Comparison of ENCODE assay signal across 8 mouse cellular contexts in the genomic region with DNA sequence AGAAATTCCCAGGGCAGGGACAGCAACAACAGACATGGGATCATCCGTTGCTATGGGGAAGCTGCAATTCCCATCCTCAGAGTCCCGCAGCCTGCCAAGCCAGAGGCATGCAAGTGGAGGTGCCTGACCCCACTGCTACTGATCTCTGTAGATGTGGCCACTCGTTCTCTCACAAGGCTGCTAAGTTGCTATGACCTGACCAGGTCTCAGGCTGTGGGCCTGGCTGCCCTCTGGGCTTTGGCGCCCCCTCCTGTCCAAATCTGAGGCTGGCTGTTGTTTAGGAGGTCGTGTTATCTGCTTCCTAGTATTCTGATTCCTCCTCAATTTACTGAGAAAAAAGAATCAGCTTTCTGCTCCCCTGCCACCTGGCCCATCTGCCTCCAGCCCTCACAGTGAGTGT. TPM values are rescaled to one million over a fixed set of nuclear protein-coding genes. Genes with fewer than 3 reads are reported as not detected.
DNase-seq lines count a peak whose midpoint lies in the region; TF ChIP-seq lines count a peak whose summit lies in the region.

No protein-coding gene starts in this region.

- H3K4me1 ChIP-seq in spleen, adult 2 months (ENCODE audit: control insufficient read depth, insufficient read depth, insufficient read length): no peaks in the 10 kb centered on the region

- peak; percentile 82; the same call in 1 of the 2 replicates for TF ChIP-seq CTCF in spleen, adult 2 months (IDR thresholded peaks at IDR 0.05; ENCODE audit: extremely low read depth, insufficient read depth, insufficient read length, insufficient replicate concordance)

- 54% methylated on average over 5 of the region's 5 CpGs for WGBS in spleen, adult 2 months

- no peak overlapping the region for H3K27ac ChIP-seq in spleen, adult 2 months (ENCODE audit: insufficient read depth, low read length)

- TF ChIP-seq POLR2A in spleen, adult 2 months (IDR thresholded peaks at IDR 0.05; ENCODE audit: low read depth, low read length): no peak

- DNase-seq in layer of hippocampus, adult 11-12 months (ENCODE audit: low spot score): peak; percentile 52
- no peak for DNase-seq in layer of hippocampus, adult 9-10 months (ENCODE audit: low spot score)
- DNase-seq in adipocyte (ENCODE audit: low spot score): peak; percentile 68
- DNase-seq in embryo, embryonic 10 days (ENCODE audit: low spot score): peak; percentile 56
- peak; percentile 53 to 79 for DNase-seq in heart, adult 18-20 months
- DNase-seq in kidney, adult 9 months: peak; percentile 36
- DNase-seq in lung, postnatal 36 days: peak; percentile 65
- peak in 1 of 2 experiments; percentile 47 for DNase-seq in spleen, adult 2 months (ENCODE audit: low read depth in 1 of 2, low spot score in 2 of 2)

- no peak overlapping the region for H3K4me3 ChIP-seq in spleen, adult 2 months (ENCODE audit: extremely low read depth, insufficient read depth, insufficient read length)

- no peaks in the 10 kb centered on the region for H3K27me3 ChIP-seq in spleen, adult 2 months (ENCODE audit: control insufficient read depth, insufficient read depth, low read length)

- H3K36me3 ChIP-seq in spleen, adult 2 months (ENCODE audit: control insufficient read depth, insufficient read depth, low read length): no peaks in the 10 kb centered on the region

RNA-seq across cellular contexts. Expression of a gene that starts 29.4 kb away (rescaled TPM):
- total RNA-seq in heart, adult 18-20 months (2021): 10 to 100 TPM; 36.7 to 57.1 TPM
- 12.7 TPM in 2 replicates for polyA plus RNA-seq in spleen, adult 2 months (2012; rRNA removed)
